Mouse (Mus musculus) c-Kit-positive CD71-positive TER-119-negative erythroid progenitor cells, embryonic 14.5 days (primary cell): ENCODE results near the gene Gm11084.

Source experiments
- DNase-seq: peaks from one replicate; pipeline ENCODE4 v3.0.0-alpha.2; 2013; ENCODE audit warnings: low read depth

Gene Gm11084

GRCm38 (mm10) chr2:72932186-72932585, 54.3 kb downstream of the Gm11084 start:
- DNase-seq = no peak

GRCm38 (mm10) chr2:72924981-72925380, 61.5 kb downstream of the Gm11084 start:
- DNase-seq = no peak
